Mouse (Mus musculus) adrenal gland, adult 2 months (tissue): Measurements from ENCODE around the gene Cav2. TPM values are rescaled to one million over a fixed set of nuclear protein-coding genes. Genes with fewer than 3 reads are reported as not detected.
A peak's percentile ranks its signal among the peaks of the same experiment; 100 is the strongest.

ENCODE experiments used
- DNase-seq: peaks from one replicate; pipeline ENCODE4 v3.0.0; 2021
- polyA plus RNA-seq: library from polyadenylated mRNA; depleted of rRNA; stranded (reverse); fragments of >200 nt; gene quantifications from 2 replicates; pipeline ENCODE4 v1.2.3, GENCODE M21; 2012; rRNA removed
- total RNA-seq, 2 experiments: library from RNA; stranded (reverse); gene quantifications; 2 replicates each; pipeline ENCODE4 v1.2.3; 2021

The Cav2 gene
- total and polyA plus RNA-seq, 3 experiments, result 36.4 to 46.4 (median 36.8) TPM

- peak; percentile 31 for DNase-seq
Observed at GRCm38 (mm10) chr6:17309260-17309659, 28.3 kb downstream of the Cav2 start.

- DNase-seq, result no peak
Observed at GRCm38 (mm10) chr6:17314241-17314640, 33.3 kb downstream of the Cav2 start.

GRCm38 (mm10) chr6:17314659-17315616 is 34.0 kb downstream of the Cav2 start:
- no peak for DNase-seq

GRCm38 (mm10) chr6:17316294-17317166 is 35.5 kb downstream of the Cav2 start:
- no peak for DNase-seq

GRCm38 (mm10) chr6:17317167-17317524 is 36.2 kb downstream of the Cav2 start:
- DNase-seq, result no peak

GRCm38 (mm10) chr6:17317944-17318343 is 37.0 kb downstream of the Cav2 start:
- DNase-seq, result no peak

GRCm38 (mm10) chr6:17321976-17322375 is 41.0 kb downstream of the Cav2 start:
- DNase-seq, result no peak

GRCm38 (mm10) chr6:17327216-17327615 is 46.2 kb downstream of the Cav2 start:
- DNase-seq, result no peak

- DNase-seq, result no peak
Observed at GRCm38 (mm10) chr6:17329801-17330200, 48.8 kb downstream of the Cav2 start.

- DNase-seq, result no peak
Observed at GRCm38 (mm10) chr6:17337724-17338123, 56.7 kb downstream of the Cav2 start.

Other genes with a start within 250 kb of the Cav2 start
- gene Tes, start 216.0 kb upstream of the Cav2 start, total RNA-seq, result 10 to 100 TPM in 1 of 2 experiments, 1 to 10 TPM in 1; 6.5 to 19.4 TPM
- 2.4 and 3.3 TPM in 2 replicates for gene Tes, start 216.0 kb upstream of the Cav2 start, polyA plus RNA-seq
- 100 to 1,000 TPM; 191 to 251 TPM for gene Cav1, start 25.1 kb downstream of the Cav2 start, total RNA-seq
- gene Cav1, start 25.1 kb downstream of the Cav2 start, polyA plus RNA-seq, result 251 and 318 TPM in 2 replicates
- 10 to 100 TPM in 1 of 2 experiments, 1 to 10 TPM in 1; 7.8 to 11.5 TPM for gene Met, start 182.6 kb downstream of the Cav2 start, total RNA-seq
- gene Met, start 182.6 kb downstream of the Cav2 start, polyA plus RNA-seq, result 0.84 and 1.5 TPM in 2 replicates